Mouse (Mus musculus) testis, adult 2 months (tissue): Measurements from ENCODE around the gene Clic1.

ENCODE experiments used
- CTCF ChIP-seq: fragments of 200-500 bp; IDR thresholded peaks from 2 replicates; pipeline ENCODE4 v1.5.1; 2012; ENCODE audit warnings: low read depth, mild to moderate bottlenecking, inconsistent platforms, low read length, moderate library complexity; ENCODE audit not compliant: control insufficient read depth, insufficient read depth, insufficient replicate concordance
- POLR2A ChIP-seq: fragments of 200-500 bp; IDR thresholded peaks from 2 replicates; pipeline ENCODE4 v1.6.1; 2012; ENCODE audit warnings: low read depth, mild to moderate bottlenecking, inconsistent platforms, low read length, moderate library complexity; ENCODE audit not compliant: control insufficient read depth

DNA sequence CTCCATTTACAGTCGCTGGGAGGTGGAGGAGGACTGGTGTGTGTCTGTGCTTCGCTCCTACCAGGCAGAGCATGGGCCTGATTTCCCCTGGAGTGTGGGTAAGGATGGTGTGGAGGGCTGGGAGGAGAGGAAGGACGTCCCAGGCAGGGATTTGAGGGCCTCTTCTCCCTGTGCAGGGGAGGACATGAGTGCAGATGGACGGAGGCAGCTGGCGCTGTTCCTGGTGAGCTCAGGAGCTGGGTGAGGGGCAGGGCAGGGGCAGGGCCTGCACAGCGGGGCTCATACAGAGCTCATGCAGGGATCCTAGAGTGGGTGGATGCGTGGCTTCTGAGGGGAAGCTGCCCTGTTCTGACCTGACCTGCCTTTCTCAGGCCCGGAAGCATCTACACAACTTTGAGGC is 52.5 kb downstream of the Clic1 start:
- TF ChIP-seq CTCF (no peak), POLR2A (no peak)
